Mouse (Mus musculus): ENCODE results near the gene Renbp. TPM values are rescaled to one million over a fixed set of nuclear protein-coding genes. Genes with fewer than 3 reads are reported as not detected.
A peak's percentile ranks its signal among the peaks of the same experiment; 100 is the strongest.

Renbp gene
- polyA plus RNA-seq (2016; fragmentation: Nextera tagmentation; extraction: Ambion mirVana) = 14.1 and 20.7 TPM in 2 replicates

GRCm38 (mm10) chrX:73930402-73931062, at the start of gene Renbp:
TSS of gene Renbp (minus strand) at chrX:73930850.
- Histone ChIP-seq H3K4me2 (peak within 1 kb of the TSS; percentile 40), H3K4me3 (replicated peaks) (peak within 1 kb of the TSS; percentile 17; the same call in 1 of the 2 replicates), H3K4me1 (replicated peaks) (no peaks in the 10 kb centered on the region), H3K9me3 (no peaks in the 10 kb centered on the region), H3K27ac (no peak within 1 kb of the TSS), H3K27me3 (0 out of 2 replicates have a peak, but pooled peaks cover 4% of the 10 kb centered on the region), H3K9ac (replicated peaks) (no peak within 1 kb of the TSS), H3K36me3 (no peaks in the 10 kb centered on the region)
- 37% methylated on average over 17 of the region's 17 CpGs for WGBS
- peak; percentile 85 for ATAC-seq (ENCODE audit: insufficient number of reproducible peaks, insufficient read depth, low FRiP score, low TSS enrichment, low read depth)

GRCm38 (mm10) chrX:73977783-73978182, 47.1 kb upstream of the Renbp start:
- no peak overlapping the region for H3K4me2 ChIP-seq
- WGBS = 77% methylated on average over 1 of the region's 1 CpGs

GRCm38 (mm10) chrX:73976283-73976682, 45.6 kb upstream of the Renbp start:
- Histone ChIP-seq H3K27ac (no peak overlapping the region), H3K4me3 (replicated peaks) (no peak overlapping the region), H3K9me3 (no peaks in the 10 kb centered on the region), H3K4me1 (replicated peaks) (no peaks in the 10 kb centered on the region), H3K27me3 (no peaks in the 10 kb centered on the region), H3K9ac (replicated peaks) (no peak overlapping the region), H3K36me3 (no peaks in the 10 kb centered on the region), H3K4me2 (no peak overlapping the region)
- no peak for ATAC-seq (ENCODE audit: insufficient number of reproducible peaks, insufficient read depth, low FRiP score, low TSS enrichment, low read depth)
- WGBS = 96% methylated on average over 2 of the region's 2 CpGs

More at GRCm38 (mm10) chrX:73977783-73978182, 47.1 kb upstream of the Renbp start:
- no peaks in the 10 kb centered on the region for H3K4me1 ChIP-seq (replicated peaks)
- no peak overlapping the region for H3K9ac ChIP-seq (replicated peaks)
- no peak for ATAC-seq (ENCODE audit: insufficient number of reproducible peaks, insufficient read depth, low FRiP score, low TSS enrichment, low read depth)
- H3K27me3 ChIP-seq = no peaks in the 10 kb centered on the region
- H3K9me3 ChIP-seq = no peaks in the 10 kb centered on the region
- H3K27ac ChIP-seq = no peak overlapping the region
- H3K36me3 ChIP-seq = no peaks in the 10 kb centered on the region
- no peak overlapping the region for H3K4me3 ChIP-seq (replicated peaks)

GRCm38 (mm10) chrX:73972774-73973173, 42.1 kb upstream of the Renbp start:
- Histone ChIP-seq H3K4me1 (replicated peaks) (no peaks in the 10 kb centered on the region), H3K27me3 (peaks cover 2% of the 10 kb centered on the region; the same call in 1 of the 2 replicates), H3K36me3 (no peaks in the 10 kb centered on the region), H3K4me3 (replicated peaks) (no peak overlapping the region), H3K9ac (replicated peaks) (no peak overlapping the region), H3K27ac (no peak overlapping the region), H3K9me3 (no peaks in the 10 kb centered on the region), H3K4me2 (no peak overlapping the region)
- WGBS = 78% methylated on average over 4 of the region's 4 CpGs
- no peak for ATAC-seq (ENCODE audit: insufficient number of reproducible peaks, insufficient read depth, low FRiP score, low TSS enrichment, low read depth)

GRCm38 (mm10) chrX:73970781-73971180, 40.1 kb upstream of the Renbp start:
- no peak overlapping the region for H3K27ac ChIP-seq
- H3K36me3 ChIP-seq = no peaks in the 10 kb centered on the region
- no peak overlapping the region for H3K9ac ChIP-seq (replicated peaks)
- no peak overlapping the region for H3K4me3 ChIP-seq (replicated peaks)
- no peak for ATAC-seq (ENCODE audit: insufficient number of reproducible peaks, insufficient read depth, low FRiP score, low TSS enrichment, low read depth)
- no peaks in the 10 kb centered on the region for H3K4me1 ChIP-seq (replicated peaks)
- no peak overlapping the region for H3K4me2 ChIP-seq
- peaks cover 20% of the 10 kb centered on the region for H3K27me3 ChIP-seq
- no peaks in the 10 kb centered on the region for H3K9me3 ChIP-seq

- Histone ChIP-seq H3K9me3 (no peaks in the 10 kb centered on the region), H3K27ac (no peak overlapping the region), H3K4me1 (replicated peaks) (no peaks in the 10 kb centered on the region), H3K4me3 (replicated peaks) (no peak overlapping the region), H3K27me3 (peaks cover 25% of the 10 kb centered on the region), H3K4me2 (no peak overlapping the region), H3K36me3 (no peaks in the 10 kb centered on the region), H3K9ac (replicated peaks) (no peak overlapping the region)
- ATAC-seq (ENCODE audit: insufficient number of reproducible peaks, insufficient read depth, low FRiP score, low TSS enrichment, low read depth) = no peak
- 98% methylated on average over 2 of the region's 2 CpGs for WGBS
These were observed 39.1 kb upstream of the Renbp start for GRCm38 (mm10) chrX:73969729-73970128.

GRCm38 (mm10) chrX:73969167-73969566, 38.5 kb upstream of the Renbp start:
- no peak overlapping the region for H3K27ac ChIP-seq
- no peak overlapping the region for H3K9ac ChIP-seq (replicated peaks)
- no peak overlapping the region for H3K4me2 ChIP-seq
- H3K9me3 ChIP-seq = no peaks in the 10 kb centered on the region
- WGBS = 67% methylated on average over 1 of the region's 1 CpGs
- 0 out of 2 replicates have a peak, but pooled peaks cover 2% of the 10 kb centered on the region for H3K36me3 ChIP-seq
- H3K4me1 ChIP-seq (replicated peaks) = peaks cover 4% of the 10 kb centered on the region; the same call in 1 of the 2 replicates
- peaks cover 25% of the 10 kb centered on the region for H3K27me3 ChIP-seq
- no peak overlapping the region for H3K4me3 ChIP-seq (replicated peaks)
- ATAC-seq (ENCODE audit: insufficient number of reproducible peaks, insufficient read depth, low FRiP score, low TSS enrichment, low read depth) = no peak

- H3K4me3 ChIP-seq (replicated peaks) = peak overlapping the region; percentile 66
- peaks cover 17% of the 10 kb centered on the region for H3K4me1 ChIP-seq (replicated peaks)
- H3K9ac ChIP-seq (replicated peaks) = peak overlapping the region; percentile 74; the same call in 1 of the 2 replicates
- peak overlapping the region; percentile 98 for H3K27ac ChIP-seq
- 18% methylated on average over 60 of the region's 60 CpGs for WGBS
- H3K4me2 ChIP-seq = peak overlapping the region; percentile 49
- peaks cover 25% of the 10 kb centered on the region for H3K27me3 ChIP-seq
- peak; percentile 85 for ATAC-seq (ENCODE audit: insufficient number of reproducible peaks, insufficient read depth, low FRiP score, low TSS enrichment, low read depth)
- H3K36me3 ChIP-seq = peaks cover 9% of the 10 kb centered on the region; the same call in 1 of the 2 replicates
- H3K9me3 ChIP-seq = no peaks in the 10 kb centered on the region
These were observed 36.8 kb upstream of the Renbp start for GRCm38 (mm10) chrX:73967177-73968075.

GRCm38 (mm10) chrX:73966248-73967176, 35.9 kb upstream of the Renbp start, which contains the start of gene Hcfc1:
TSS of gene Hcfc1 (minus strand) at chrX:73966357.
- Histone ChIP-seq H3K4me2 (peak within 1 kb of the TSS; percentile 70), H3K4me3 (replicated peaks) (peak within 1 kb of the TSS; percentile 66), H3K27me3 (peaks cover 25% of the 10 kb centered on the region), H3K4me1 (replicated peaks) (peaks cover 17% of the 10 kb centered on the region), H3K9ac (replicated peaks) (peak within 1 kb of the TSS; percentile 74), H3K36me3 (peaks cover 14% of the 10 kb centered on the region; the same call in 1 of the 2 replicates), H3K9me3 (no peaks in the 10 kb centered on the region), H3K27ac (peak within 1 kb of the TSS; percentile 98)
- WGBS = 14% methylated on average over 58 of the region's 58 CpGs
- ATAC-seq (ENCODE audit: insufficient number of reproducible peaks, insufficient read depth, low FRiP score, low TSS enrichment, low read depth) = peak; percentile 81

- Histone ChIP-seq H3K9ac (replicated peaks) (peak overlapping the region; percentile 74), H3K4me1 (replicated peaks) (peaks cover 17% of the 10 kb centered on the region), H3K4me3 (replicated peaks) (peak overlapping the region; percentile 66), H3K36me3 (peaks cover 23% of the 10 kb centered on the region; the same call in 1 of the 2 replicates), H3K27ac (peak overlapping the region; percentile 98), H3K27me3 (peaks cover 25% of the 10 kb centered on the region), H3K4me2 (peak overlapping the region; percentile 70), H3K9me3 (no peaks in the 10 kb centered on the region)
- ATAC-seq (ENCODE audit: insufficient number of reproducible peaks, insufficient read depth, low FRiP score, low TSS enrichment, low read depth) = no peak
- WGBS = 20% methylated on average over 20 of the region's 20 CpGs
These were observed 34.7 kb upstream of the Renbp start for GRCm38 (mm10) chrX:73965307-73965706.

All from limb, embryonic 12.5 days (tissue).